Mouse (Mus musculus) monocyte, adult 5-6 weeks (primary cell): Measurements from ENCODE around the gene Bik. TPM values are rescaled to one million over a fixed set of nuclear protein-coding genes. Genes with fewer than 3 reads are reported as not detected.
"Not testable (repeated sequence)": the region's sequence is repeated elsewhere in the genome, so short reads cannot be mapped to it uniquely, and the experiment has no call there.

Experiments used
- ATAC-seq: fragments of 153-309, 156-312 bp; replicated peaks from 2 replicates; pipeline ENCODE4 v1.8.0; 2017; ENCODE audit warnings: mild to moderate bottlenecking; ENCODE audit not compliant: low TSS enrichment, insufficient number of reproducible peaks, severe bottlenecking, poor library complexity, low FRiP score
- total RNA-seq: library from RNA; stranded (forward); fragments of 200-1000, 200-491, 200-594 nt; gene quantifications from 3 replicates; pipeline ENCODE4 v1.2.3, GENCODE M21; 2017

Gene Bik
- not detected in 3 replicates for total RNA-seq

GRCm38 (mm10) chr15:83526424-83527091 lies at the start of gene Bik:
Gene Bik, plus strand, starts transcription at chr15:83526862.
- no peak for ATAC-seq

- no peak for ATAC-seq
These were observed 48.6 kb upstream of the Bik start for GRCm38 (mm10) chr15:83478096-83478495.

DNA sequence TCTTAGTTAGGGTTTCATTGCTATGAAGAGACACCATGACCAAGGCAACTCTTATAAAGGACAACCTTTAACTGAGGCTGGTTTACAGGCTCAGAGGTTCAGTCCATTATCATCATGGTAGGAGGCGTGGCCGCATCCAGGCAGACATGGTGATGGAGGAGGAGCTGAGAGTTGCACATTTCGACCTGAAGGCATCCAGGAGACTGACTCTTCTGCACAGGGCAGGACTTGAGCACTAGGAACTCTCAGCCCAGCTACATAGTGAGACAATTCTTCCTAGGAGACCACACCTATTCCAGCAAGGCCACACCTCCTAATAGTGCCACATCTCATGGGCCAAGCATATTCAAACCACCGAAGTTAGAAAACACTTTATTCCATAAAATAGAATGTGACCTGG lies 46.8 kb upstream of the Bik start:
- ATAC-seq, result no peak

DNA sequence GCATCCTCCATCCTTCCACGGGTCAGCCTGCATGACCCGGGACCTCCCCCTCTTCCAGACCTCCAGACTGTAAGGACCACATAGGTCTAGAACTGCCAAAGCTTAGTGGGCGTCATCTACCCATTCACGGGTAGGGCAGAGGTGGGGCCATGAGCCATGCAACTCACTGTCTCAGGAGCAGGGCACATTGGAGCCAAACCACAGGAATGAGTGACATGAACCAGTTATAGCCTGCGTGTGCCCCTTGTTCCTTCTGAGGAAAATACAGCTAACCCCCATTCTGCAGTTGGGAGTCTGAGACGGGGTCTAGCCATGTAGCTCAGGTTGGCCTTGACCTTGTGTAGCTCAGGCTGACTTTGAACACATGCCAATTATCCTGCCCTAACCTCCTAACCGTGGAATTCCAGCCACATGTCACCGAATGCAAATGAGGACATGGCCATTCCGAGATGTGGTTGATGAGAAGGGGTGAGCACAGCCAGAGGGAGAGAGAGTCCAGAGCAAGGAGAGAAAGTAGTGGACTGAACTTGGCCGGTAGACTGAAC lies 45.4 kb upstream of the Bik start:
- no peak for ATAC-seq

DNA sequence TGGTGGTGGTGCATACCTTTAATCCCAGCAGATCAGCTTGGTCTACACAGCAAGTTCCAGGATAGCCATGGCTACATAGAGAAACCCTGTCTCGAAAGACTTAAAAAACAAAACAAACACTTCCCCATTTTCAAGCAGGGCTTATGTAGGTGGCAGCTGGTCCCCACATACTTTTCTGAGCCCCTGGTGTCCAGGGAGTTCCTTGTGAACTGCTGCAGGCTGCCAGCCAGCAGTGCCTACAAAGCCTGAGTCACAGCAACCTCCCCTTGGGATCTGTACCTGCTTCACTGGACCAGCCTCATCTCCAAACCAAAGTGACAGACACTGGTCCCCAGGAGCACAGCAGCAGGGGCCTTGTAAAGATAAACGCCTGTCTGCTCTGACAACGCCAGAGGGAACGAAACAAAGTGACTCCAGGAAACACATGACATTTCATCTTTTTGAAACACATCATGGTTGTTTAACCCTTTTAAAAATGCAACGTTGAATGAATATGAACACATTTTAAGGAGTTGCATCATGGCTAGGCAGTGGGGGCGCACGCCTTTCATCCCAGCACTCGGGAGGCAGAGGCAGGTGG lies 43.9 kb upstream of the Bik start:
- ATAC-seq, result no peak

- peak; percentile 56; the same call in 1 of the 2 replicates for ATAC-seq
These were observed 43.2 kb upstream of the Bik start for GRCm38 (mm10) chr15:83483482-83483881.

GRCm38 (mm10) chr15:83484311-83484710 lies 42.4 kb upstream of the Bik start:
- no peak for ATAC-seq

- ATAC-seq, result no peak
These were observed 39.1 kb upstream of the Bik start for GRCm38 (mm10) chr15:83487477-83488115.

DNA sequence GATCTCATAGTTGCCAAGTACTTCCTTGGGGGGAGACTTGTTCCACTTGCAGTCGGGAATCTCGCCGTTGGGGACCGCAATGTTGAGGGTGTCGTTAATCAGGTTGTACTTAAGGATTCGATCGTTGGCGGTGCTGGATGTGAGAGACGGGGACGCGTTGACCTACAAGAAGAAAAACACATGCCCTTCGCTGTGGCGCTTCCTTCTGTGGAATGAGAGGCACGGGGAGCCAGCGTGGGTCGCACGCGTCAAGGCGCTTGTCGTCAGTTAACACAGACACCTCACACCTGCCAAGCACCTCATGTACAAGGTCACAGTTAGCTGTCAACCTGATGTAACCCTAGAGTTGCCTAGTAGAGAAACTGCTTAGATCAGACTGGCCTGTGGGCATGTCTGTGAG lies 37.2 kb upstream of the Bik start:
- no peak for ATAC-seq

DNA sequence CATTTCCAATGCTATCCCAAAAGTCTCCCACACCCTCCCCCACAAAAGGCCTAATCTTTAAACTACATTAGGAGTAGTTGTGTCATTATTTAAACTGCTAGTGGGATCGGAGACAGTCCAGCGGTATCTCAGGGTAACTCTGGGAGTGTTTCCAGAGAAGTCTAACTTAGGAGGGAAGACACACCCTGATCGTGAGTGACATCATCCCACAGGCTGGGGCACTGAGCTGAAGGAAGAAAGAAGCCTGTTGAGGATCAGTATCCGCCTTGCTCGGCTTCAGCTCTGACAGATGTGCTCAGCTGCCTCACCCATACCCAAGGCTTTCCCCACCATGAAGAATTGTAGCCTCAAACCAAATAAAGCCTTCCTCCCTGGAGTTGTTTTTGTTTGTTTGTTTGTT lies 34.8 kb upstream of the Bik start:
- ATAC-seq, result no peak

GRCm38 (mm10) chr15:83493856-83494571 lies 32.6 kb upstream of the Bik start:
- ATAC-seq, result no peak

GRCm38 (mm10) chr15:83494572-83494920 lies 32.1 kb upstream of the Bik start:
- no peak for ATAC-seq

DNA sequence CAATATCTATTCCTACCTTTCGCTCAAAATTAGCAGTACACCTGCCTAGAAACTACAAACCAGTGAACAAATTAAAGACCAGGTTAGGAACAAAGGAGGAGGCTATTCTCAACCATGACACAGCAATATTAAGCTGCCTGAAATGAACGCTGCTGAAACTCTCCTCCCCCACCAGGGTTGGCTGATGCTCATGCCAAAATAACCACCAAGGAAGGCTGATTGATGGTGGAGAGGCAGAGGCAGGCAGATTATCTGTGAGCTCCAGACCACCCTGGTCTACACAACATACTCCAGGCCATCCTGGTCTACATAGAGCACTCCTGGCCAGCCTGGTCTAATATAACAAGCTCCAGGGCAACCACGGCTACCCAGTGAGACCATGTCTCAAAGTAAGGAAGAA lies 31.5 kb upstream of the Bik start:
- no peak for ATAC-seq

- no peak for ATAC-seq
These were observed 30.8 kb upstream of the Bik start for GRCm38 (mm10) chr15:83495787-83496367.

DNA sequence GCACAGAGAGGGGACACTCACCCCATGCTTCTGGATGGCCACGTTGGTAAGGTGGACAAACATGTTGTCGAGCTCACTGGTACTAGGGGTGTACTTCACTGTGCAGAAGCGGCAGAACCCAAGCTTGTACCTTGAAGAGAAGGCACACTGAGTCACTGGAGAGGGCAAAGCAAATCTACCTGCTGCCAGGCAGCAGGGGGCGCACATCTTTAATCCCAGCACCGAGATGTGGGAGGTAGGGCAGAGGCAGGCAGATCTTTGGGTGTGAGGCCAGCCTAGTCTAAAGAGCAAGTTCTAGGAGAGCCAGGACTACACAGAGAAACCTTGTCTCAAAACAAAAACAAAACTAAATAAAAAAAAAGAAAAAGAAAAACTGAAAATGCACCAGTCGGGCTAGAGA lies 29.4 kb upstream of the Bik start:
- no peak for ATAC-seq

DNA sequence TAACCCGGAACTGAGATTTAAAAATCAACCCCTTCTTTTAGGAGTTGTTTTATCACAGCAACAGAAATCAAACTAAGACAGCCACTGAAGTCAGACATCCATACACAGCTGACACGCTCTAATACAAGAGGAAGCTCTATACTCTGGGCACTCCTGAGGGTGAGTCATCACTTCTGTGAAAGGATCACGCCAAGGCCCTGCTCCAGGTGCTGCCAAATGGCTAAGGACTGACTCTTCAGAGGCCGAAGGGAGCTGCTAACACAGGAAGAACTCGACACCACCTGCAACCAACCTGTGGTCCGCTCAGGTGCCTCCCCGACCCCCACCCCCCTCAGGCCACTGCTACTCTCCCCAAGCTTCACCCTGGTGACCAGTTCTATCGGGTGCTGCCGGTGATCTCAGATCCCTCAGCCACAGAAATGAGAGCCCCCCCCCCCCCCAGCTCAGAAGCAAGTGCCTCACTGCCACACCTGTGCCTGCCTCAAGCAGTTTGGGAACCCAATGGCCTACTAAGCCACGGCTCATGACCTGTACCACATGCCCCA lies 27.4 kb upstream of the Bik start:
- ATAC-seq, result no peak

DNA sequence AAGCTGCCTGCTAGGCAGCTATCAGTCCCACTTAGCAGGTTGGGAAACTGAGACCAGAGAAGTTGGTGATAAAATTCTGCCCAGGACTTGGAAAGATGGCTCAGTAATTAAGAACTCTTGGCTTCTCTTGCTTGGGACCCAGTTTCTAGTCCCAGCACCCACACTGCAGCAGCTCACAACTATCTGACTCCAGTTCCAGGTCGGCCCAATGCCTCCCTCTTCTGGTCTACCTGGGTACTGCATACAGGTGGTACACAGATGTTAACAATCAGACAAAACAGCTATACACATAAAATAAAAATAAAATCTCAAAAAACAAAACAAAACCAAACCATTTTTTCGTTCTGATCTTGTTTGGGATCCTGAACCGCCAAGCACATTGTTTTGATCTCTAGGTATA lies 26.3 kb upstream of the Bik start:
- no peak for ATAC-seq

DNA sequence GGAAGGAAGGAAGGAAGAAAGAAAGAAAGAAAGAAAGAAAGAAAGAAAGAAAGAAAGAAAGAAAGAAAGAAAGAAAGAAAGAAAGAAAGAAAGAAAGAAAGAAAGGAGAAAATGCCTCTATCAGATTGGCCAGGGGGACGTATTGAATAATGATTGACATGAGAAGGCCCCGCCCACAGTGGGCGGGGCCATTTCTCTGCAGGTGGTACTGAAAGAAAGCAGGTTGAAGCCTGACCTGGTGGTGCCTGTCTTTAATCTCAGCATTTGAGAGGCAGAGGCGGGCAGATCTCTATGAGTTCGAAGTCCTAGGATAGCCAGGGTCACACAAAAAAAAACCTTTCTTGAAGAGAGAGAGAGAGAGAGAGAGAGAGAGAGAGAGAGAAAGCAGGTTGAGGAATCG lies 25.2 kb upstream of the Bik start:
- not testable (repeated sequence) for ATAC-seq
